Mouse (Mus musculus): ENCODE measurements around the gene Rrp1b. TPM values are rescaled to one million over a fixed set of nuclear protein-coding genes. Genes with fewer than 3 reads are reported as not detected.
A peak's percentile ranks its signal among the peaks of the same experiment; 100 is the strongest.
"Not testable (repeated sequence)": the region's sequence is repeated elsewhere in the genome, so short reads cannot be mapped to it uniquely, and the experiment has no call there.

The Rrp1b gene
- total RNA-seq, 2 experiments from 2014 or later: 6.3 to 6.9 TPM

- DNase-seq: peak in 1 of 2 experiments; percentile 32
These were observed 55.1 kb downstream of the Rrp1b start for GRCm38 (mm10) chr17:32091032-32091363.

GRCm38 (mm10) chr17:32091364-32092240 is 55.7 kb downstream of the Rrp1b start:
- peak; percentile 82 to 85 for DNase-seq

- DNase-seq: no peak
These were observed 56.3 kb downstream of the Rrp1b start for GRCm38 (mm10) chr17:32092241-32092619.

GRCm38 (mm10) chr17:32092895-32093294 is 57.0 kb downstream of the Rrp1b start:
- DNase-seq: no peak

GRCm38 (mm10) chr17:32097676-32098075 is 61.8 kb downstream of the Rrp1b start:
- DNase-seq: peak in 1 of 2 experiments; percentile 38

GRCm38 (mm10) chr17:32098905-32099304 is 63.0 kb downstream of the Rrp1b start:
- not testable (repeated sequence) for DNase-seq

- DNase-seq: peak in 1 of 2 experiments; percentile 22
These were observed 63.7 kb downstream of the Rrp1b start for GRCm38 (mm10) chr17:32099574-32099942.

GRCm38 (mm10) chr17:32099943-32100586 is 64.2 kb downstream of the Rrp1b start:
- DNase-seq: peak; percentile 70 to 73

GRCm38 (mm10) chr17:32103054-32103453 is 67.2 kb downstream of the Rrp1b start:
- no peak for DNase-seq

GRCm38 (mm10) chr17:32106358-32106757 is 70.5 kb downstream of the Rrp1b start:
- DNase-seq: no peak

- DNase-seq: no peak
These were observed 72.0 kb downstream of the Rrp1b start for GRCm38 (mm10) chr17:32107877-32108276.

- DNase-seq: not testable (repeated sequence)
These were observed 72.6 kb downstream of the Rrp1b start for GRCm38 (mm10) chr17:32108320-32109011.

- DNase-seq: no peak
These were observed 73.5 kb downstream of the Rrp1b start for GRCm38 (mm10) chr17:32109201-32109940.

GRCm38 (mm10) chr17:32110424-32110823 is 74.5 kb downstream of the Rrp1b start:
- DNase-seq: peak; percentile 71 to 75

GRCm38 (mm10) chr17:32110980-32111780 is 75.3 kb downstream of the Rrp1b start:
- peak in 1 of 2 experiments; percentile 37 for DNase-seq

Other genes starting within 250 kb of the Rrp1b start
- 10 to 100 TPM; 50.5 to 54.1 TPM for gene Sik1, start 180.3 kb upstream of the Rrp1b start, total RNA-seq (2021)
- gene Hsf2bp, start 249 bp downstream of the Rrp1b start, total RNA-seq (2021): 1 to 10 TPM; 1.2 to 1.4 TPM
- gene Notch3, start 130.8 kb downstream of the Rrp1b start, total RNA-seq (2021): 10 to 100 TPM; 20.5 to 24.5 TPM
- under 1 TPM; 0.69 to 0.74 TPM for gene Ephx3, start 153.4 kb downstream of the Rrp1b start, total RNA-seq (2021)
- 10 to 100 TPM; 43.6 to 55.5 TPM for gene Brd4, start 248.6 kb downstream of the Rrp1b start, total RNA-seq (2021)